Mouse (Mus musculus) limb, embryonic 11.5 days (tissue): ENCODE data around the gene Tob2. TPM values are rescaled to one million over a fixed set of nuclear protein-coding genes. Genes with fewer than 3 reads are reported as not detected.

ENCODE experiments used
- ATAC-seq: fragments of 200-750 bp; cut with Nextera tagmentation; 2 replicates; pipeline ENCODE4 v1.8.0; 2017; ENCODE audit warnings: low read depth; ENCODE audit not compliant: insufficient number of reproducible peaks, low FRiP score, low TSS enrichment
- DNase-seq: peaks from one replicate; pipeline ENCODE4 v3.0.0-alpha.2; 2015; ENCODE audit warnings: low spot score
- H3K27ac ChIP-seq: fragments of 300-500 bp; sonication (generic); replicated peaks from 2 replicates; pipeline ENCODE4 v1.5.1; 2014; ENCODE audit warnings: low read depth, mild to moderate bottlenecking, low read length
- H3K27me3 ChIP-seq: fragments of 300-500 bp; sonication (generic); 2 replicates; pipeline ENCODE4 v1.6.1; 2014; ENCODE audit warnings: mild to moderate bottlenecking, low read length, mixed read lengths; ENCODE audit not compliant: control insufficient read depth, insufficient read depth
- H3K36me3 ChIP-seq: fragments of 300-500 bp; sonication (generic); 2 replicates; pipeline ENCODE4 v1.6.1; 2014; ENCODE audit warnings: mild to moderate bottlenecking, low read length, moderate library complexity, mixed read lengths; ENCODE audit not compliant: control insufficient read depth, insufficient read depth
- H3K4me1 ChIP-seq: fragments of 300-500 bp; sonication (generic); 2 replicates; pipeline ENCODE4 v1.6.1; 2014; ENCODE audit warnings: low read length, mixed read lengths; ENCODE audit not compliant: control insufficient read depth, insufficient read depth
- H3K4me2 ChIP-seq: fragments of 300-500 bp; sonication (generic); 2 replicates; pipeline ENCODE4 v1.6.1; 2014; ENCODE audit warnings: low read depth, mild to moderate bottlenecking, moderate library complexity; ENCODE audit not compliant: severe bottlenecking
- H3K4me3 ChIP-seq: fragments of 300-500 bp; sonication (generic); 2 replicates; pipeline ENCODE4 v1.5.1; 2014; ENCODE audit warnings: low read depth, low read length
- H3K9ac ChIP-seq: fragments of 300-500 bp; sonication (generic); 2 replicates; pipeline ENCODE4 v1.6.1; 2014; ENCODE audit warnings: mild to moderate bottlenecking, low read length
- H3K9me3 ChIP-seq: fragments of 300-500 bp; sonication (generic); 2 replicates; pipeline ENCODE4 v1.6.1; 2016; ENCODE audit warnings: low read length; ENCODE audit not compliant: control insufficient read depth
- WGBS: fragments of 180-500 bp; shearing (Covaris S2); extraction: QIAGEN DNeasy Blood & Tissue Kit; methylation state at CpG from one replicate; pipeline ENCODE4 v1.1.7; 2014; 5-methylcytosine and 5-hydroxymethylcytosine counted together
- polyA plus RNA-seq: library from polyadenylated mRNA; unstranded; fragments of >200 nt; fragmentation: Nextera tagmentation; extraction: Ambion mirVana; gene quantifications from 2 replicates; pipeline ENCODE4 v1.2.1, GENCODE M21; 2014

Tob2 gene
- polyA plus RNA-seq, 1 experiment from 2014 or later: 16.8 TPM

- no peaks in the 10 kb centered on the region; the same call in 1 of the 2 replicates for H3K36me3 ChIP-seq
- whole genome bisulfite sequencing: under 1% methylated on average over 14 of the region's 14 CpGs
- peak overlapping the region; percentile 94 for H3K4me3 ChIP-seq
- 0 out of 2 replicates have a peak overlapping the region, but pooled peaks have one; percentile 16 for H3K27ac ChIP-seq
- peak; percentile 37 for DNase-seq
- ATAC-seq: no peak
- peak overlapping the region; percentile 53 for H3K4me2 ChIP-seq
- no peaks in the 10 kb centered on the region for H3K4me1 ChIP-seq
- peak overlapping the region; percentile 74 for H3K9ac ChIP-seq
- no peaks in the 10 kb centered on the region for H3K9me3 ChIP-seq
- H3K27me3 ChIP-seq: no peaks in the 10 kb centered on the region
Measured at GRCm38 (mm10) chr15:81856938-81857723, 1.5 kb downstream of the Tob2 start.

- Histone ChIP-seq H3K27me3 (no peaks in the 10 kb centered on the region), H3K4me3 (peak overlapping the region; percentile 94), H3K9me3 (no peaks in the 10 kb centered on the region), H3K4me1 (no peaks in the 10 kb centered on the region), H3K36me3 (peaks cover 3% of the 10 kb centered on the region; the same call in 1 of the 2 replicates), H3K9ac (peak overlapping the region; percentile 74), H3K4me2 (peak overlapping the region; percentile 53), H3K27ac (no peak overlapping the region)
- ATAC-seq (peak; percentile 83), DNase-seq (peak; percentile 86)
- WGBS: 1% methylated on average over 28 of the region's 28 CpGs
Measured at GRCm38 (mm10) chr15:81856030-81856790, 2.4 kb downstream of the Tob2 start.

GRCm38 (mm10) chr15:81853081-81853480, 5.5 kb downstream of the Tob2 start:
- Histone ChIP-seq H3K36me3 (peaks cover 14% of the 10 kb centered on the region; the same call in 1 of the 2 replicates), H3K9me3 (no peaks in the 10 kb centered on the region), H3K27me3 (no peaks in the 10 kb centered on the region), H3K4me2 (no peak overlapping the region), H3K9ac (no peak overlapping the region), H3K4me1 (no peaks in the 10 kb centered on the region), H3K27ac (no peak overlapping the region), H3K4me3 (no peak overlapping the region)
- DNase-seq (no peak), ATAC-seq (no peak)
- WGBS: 91% methylated on average over 7 of the region's 7 CpGs

GRCm38 (mm10) chr15:81852411-81853000, 6.1 kb downstream of the Tob2 start:
- Histone ChIP-seq H3K36me3 (peaks cover 17% of the 10 kb centered on the region; the same call in 1 of the 2 replicates), H3K9me3 (no peaks in the 10 kb centered on the region), H3K4me2 (no peak overlapping the region), H3K27ac (no peak overlapping the region), H3K27me3 (no peaks in the 10 kb centered on the region), H3K4me3 (no peak overlapping the region), H3K9ac (no peak overlapping the region), H3K4me1 (no peaks in the 10 kb centered on the region)
- ATAC-seq: no peak
- 94% methylated on average over 9 of the region's 9 CpGs for WGBS
- DNase-seq: no peak

- DNase-seq: no peak
- Histone ChIP-seq H3K27me3 (no peaks in the 10 kb centered on the region), H3K27ac (no peak overlapping the region), H3K4me3 (no peak overlapping the region), H3K4me1 (no peaks in the 10 kb centered on the region), H3K36me3 (peaks cover 17% of the 10 kb centered on the region; the same call in 1 of the 2 replicates), H3K9me3 (no peaks in the 10 kb centered on the region), H3K4me2 (no peak overlapping the region), H3K9ac (no peak overlapping the region)
- WGBS: 96% methylated on average over 15 of the region's 15 CpGs
- ATAC-seq: no peak
Measured at GRCm38 (mm10) chr15:81851375-81851774, 7.2 kb downstream of the Tob2 start.

GRCm38 (mm10) chr15:81850718-81851117, 7.9 kb downstream of the Tob2 start:
- no peaks in the 10 kb centered on the region for H3K27me3 ChIP-seq
- WGBS: 73% methylated on average over 14 of the region's 14 CpGs
- H3K36me3 ChIP-seq: peaks cover 17% of the 10 kb centered on the region; the same call in 1 of the 2 replicates
- no peak overlapping the region for H3K4me3 ChIP-seq
- ATAC-seq: no peak
- no peaks in the 10 kb centered on the region for H3K4me1 ChIP-seq
- no peaks in the 10 kb centered on the region for H3K9me3 ChIP-seq
- H3K27ac ChIP-seq: no peak overlapping the region
- no peak for DNase-seq
- H3K9ac ChIP-seq: no peak overlapping the region
- H3K4me2 ChIP-seq: no peak overlapping the region

GRCm38 (mm10) chr15:81849104-81849503, 9.5 kb downstream of the Tob2 start:
- H3K9me3 ChIP-seq: no peaks in the 10 kb centered on the region
- H3K27ac ChIP-seq: no peak overlapping the region
- ATAC-seq (no peak), DNase-seq (no peak)
- H3K36me3 ChIP-seq: peaks cover 17% of the 10 kb centered on the region; the same call in 1 of the 2 replicates
- 84% methylated on average over 9 of the region's 9 CpGs for WGBS
- H3K4me3 ChIP-seq: no peak overlapping the region
- no peaks in the 10 kb centered on the region for H3K27me3 ChIP-seq
- no peaks in the 10 kb centered on the region for H3K4me1 ChIP-seq
- H3K9ac ChIP-seq: no peak overlapping the region
- H3K4me2 ChIP-seq: no peak overlapping the region

- H3K27ac ChIP-seq: no peak overlapping the region
- H3K9me3 ChIP-seq: no peaks in the 10 kb centered on the region
- H3K4me3 ChIP-seq: no peak overlapping the region
- no peaks in the 10 kb centered on the region for H3K4me1 ChIP-seq
- H3K4me2 ChIP-seq: no peak overlapping the region
- H3K27me3 ChIP-seq: no peaks in the 10 kb centered on the region
- no peak for ATAC-seq
- peak; percentile 55 for DNase-seq
- H3K36me3 ChIP-seq: peaks cover 17% of the 10 kb centered on the region; the same call in 1 of the 2 replicates
- 61% methylated on average over 7 of the region's 7 CpGs for WGBS
- no peak overlapping the region for H3K9ac ChIP-seq
Measured at GRCm38 (mm10) chr15:81848301-81848700, 10.3 kb downstream of the Tob2 start.
